Mouse (Mus musculus): ENCODE measurements at regions not wholly inside any gene's neighbourhood (a gene's known extent, or its start where the extent isn't known, plus 50 kb on each side); places are given as distances from the start of the nearest gene placed in this dataset.

DNA sequence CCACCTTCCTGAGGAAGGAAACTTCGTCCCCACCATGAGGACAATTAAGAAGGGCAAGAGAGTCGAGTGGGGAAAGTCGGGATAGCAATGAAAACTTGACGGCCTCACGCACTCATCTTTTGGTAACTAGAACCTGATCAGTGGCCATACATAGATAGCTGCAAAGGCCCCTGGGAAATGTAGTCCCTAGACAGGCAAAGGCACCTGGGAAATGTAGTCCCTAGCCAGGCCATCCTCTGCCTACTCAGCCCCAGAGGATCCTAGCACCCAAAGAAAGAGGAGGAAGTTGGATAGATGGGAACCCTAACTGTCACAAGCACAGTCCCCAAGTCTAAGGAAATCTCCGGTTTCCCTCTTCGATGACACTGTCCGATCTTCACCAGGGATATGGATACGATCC is 258.4 kb downstream of the Cryba4 start:
- H3K9ac ChIP-seq (ENCODE audit: low read depth, low read length, severe bottlenecking) = no peak overlapping the region
- H3K36me3 ChIP-seq (ENCODE audit: control insufficient read depth, insufficient read depth, low read length) = no peaks in the 10 kb centered on the region
- 74% methylated on average over 9 of the region's 9 CpGs for WGBS
- ATAC-seq (ENCODE audit: low FRiP score, low read depth) (no peak), DNase-seq (ENCODE audit: low spot score) (no peak)
- no peaks in the 10 kb centered on the region for H3K9me3 ChIP-seq (ENCODE audit: control insufficient read depth, low read length)
- no peak overlapping the region for H3K4me3 ChIP-seq (replicated peaks; ENCODE audit: low read length)
- no peak overlapping the region for H3K4me2 ChIP-seq (replicated peaks; ENCODE audit: low read depth, low read length, severe bottlenecking)
- no peaks in the 10 kb centered on the region for H3K4me1 ChIP-seq (ENCODE audit: control insufficient read depth, insufficient read depth, low read length)
- H3K27me3 ChIP-seq (ENCODE audit: control insufficient read depth, insufficient read depth, low read length) = no peaks in the 10 kb centered on the region; the same call in 1 of the 2 replicates
- no peak overlapping the region for H3K27ac ChIP-seq (replicated peaks; ENCODE audit: low read depth, low read length)
- TF ChIP-seq POLR2A (IDR thresholded peaks at IDR 0.05; ENCODE audit: borderline replicate concordance, extremely low read depth, insufficient read depth, insufficient read length) = no peak

DNA sequence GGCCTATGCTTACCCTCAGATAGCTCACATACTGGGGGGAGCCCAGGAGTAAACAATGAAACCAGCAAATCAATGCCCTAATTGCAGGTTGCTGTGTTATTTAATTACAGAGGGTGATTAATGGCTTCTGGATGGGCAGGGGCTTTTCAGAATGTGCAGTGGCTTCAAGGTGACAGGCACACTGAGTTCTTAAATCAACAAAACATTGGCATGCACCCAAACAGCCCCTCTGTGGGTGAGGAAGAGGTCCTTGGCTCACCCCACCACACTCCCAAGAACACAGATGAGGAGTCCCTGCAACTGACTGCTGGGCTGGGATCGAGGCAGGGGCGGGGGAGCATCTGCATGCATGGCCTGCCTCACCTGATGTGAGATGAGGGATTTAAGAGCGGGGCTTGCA is 255.5 kb downstream of the Cryba4 start:
- DNase-seq (ENCODE audit: low spot score) (no peak), ATAC-seq (ENCODE audit: low FRiP score, low read depth) (no peak)
- Histone ChIP-seq H3K36me3 (ENCODE audit: control insufficient read depth, insufficient read depth, low read length) (no peaks in the 10 kb centered on the region), H3K4me3 (replicated peaks; ENCODE audit: low read length) (no peak overlapping the region), H3K9me3 (ENCODE audit: control insufficient read depth, low read length) (no peaks in the 10 kb centered on the region), H3K4me1 (ENCODE audit: control insufficient read depth, insufficient read depth, low read length) (no peaks in the 10 kb centered on the region), H3K27ac (replicated peaks; ENCODE audit: low read depth, low read length) (no peak overlapping the region), H3K27me3 (ENCODE audit: control insufficient read depth, insufficient read depth, low read length) (peaks cover under 1% of the 10 kb centered on the region; the same call in 1 of the 2 replicates), H3K9ac (ENCODE audit: low read depth, low read length, severe bottlenecking) (no peak overlapping the region), H3K4me2 (replicated peaks; ENCODE audit: low read depth, low read length, severe bottlenecking) (no peak overlapping the region)
- no peak for TF ChIP-seq POLR2A (IDR thresholded peaks at IDR 0.05; ENCODE audit: borderline replicate concordance, extremely low read depth, insufficient read depth, insufficient read length)
- 54% methylated on average over 3 of the region's 3 CpGs for WGBS

DNA sequence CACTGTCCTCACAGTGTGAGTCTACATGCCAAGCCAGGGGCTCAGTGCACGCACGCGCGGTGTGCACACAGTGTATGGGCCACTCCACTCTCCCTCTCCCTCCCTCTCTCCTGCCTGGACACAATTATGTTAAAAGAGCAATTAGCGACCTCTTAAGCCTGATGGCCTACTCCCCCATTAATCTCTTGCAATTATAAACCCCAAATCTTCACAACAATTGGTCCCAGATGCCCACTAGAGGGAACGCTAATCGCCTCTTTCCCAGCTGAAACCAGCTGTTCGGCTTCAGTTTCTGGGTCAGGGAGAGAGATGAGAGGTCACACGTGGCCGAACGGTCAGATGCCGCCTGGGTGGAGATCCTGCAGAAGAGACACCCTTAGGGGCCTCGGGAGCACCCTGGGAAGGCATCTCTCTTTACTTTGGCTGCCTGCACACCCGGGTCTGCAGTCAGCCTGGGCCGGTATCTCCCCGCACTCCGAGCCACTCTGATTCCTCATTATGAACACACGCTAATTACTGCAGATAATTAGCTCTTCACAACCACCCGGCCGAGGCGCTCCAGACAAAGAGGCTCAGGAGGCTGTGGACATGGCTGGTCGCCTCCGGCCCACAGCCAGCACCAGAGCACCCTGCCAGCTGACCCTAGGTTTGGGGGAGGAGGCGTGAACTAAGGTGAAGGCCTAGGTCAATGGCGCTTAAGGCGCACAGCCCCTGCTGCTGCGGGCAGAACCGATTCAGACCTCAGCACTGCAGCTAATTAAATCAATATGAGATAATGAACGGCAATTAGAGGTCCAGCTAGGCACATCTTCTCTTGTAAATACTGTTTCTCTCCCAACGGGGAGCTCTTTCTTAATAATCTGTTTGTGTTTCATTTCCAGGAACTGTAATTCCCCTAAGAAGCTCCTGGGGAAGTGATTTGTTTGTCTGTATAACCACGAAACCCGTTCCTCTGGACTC is 250.3 kb downstream of the Cryba4 start:
- Histone ChIP-seq H3K9ac (ENCODE audit: low read depth, low read length, severe bottlenecking) (no peak overlapping the region), H3K36me3 (ENCODE audit: control insufficient read depth, insufficient read depth, low read length) (no peaks in the 10 kb centered on the region), H3K4me3 (replicated peaks; ENCODE audit: low read length) (no peak overlapping the region), H3K4me1 (ENCODE audit: control insufficient read depth, insufficient read depth, low read length) (no peaks in the 10 kb centered on the region), H3K27me3 (ENCODE audit: control insufficient read depth, insufficient read depth, low read length) (peaks cover 5% of the 10 kb centered on the region; the same call in 1 of the 2 replicates), H3K4me2 (replicated peaks; ENCODE audit: low read depth, low read length, severe bottlenecking) (no peak overlapping the region), H3K27ac (replicated peaks; ENCODE audit: low read depth, low read length) (no peak overlapping the region), H3K9me3 (ENCODE audit: control insufficient read depth, low read length) (no peaks in the 10 kb centered on the region)
- WGBS = 10% methylated on average over 32 of the region's 32 CpGs
- TF ChIP-seq POLR2A (IDR thresholded peaks at IDR 0.05; ENCODE audit: borderline replicate concordance, extremely low read depth, insufficient read depth, insufficient read length) = no peak
- no peak for ATAC-seq (ENCODE audit: low FRiP score, low read depth)
- no peak for DNase-seq (ENCODE audit: low spot score)

DNA sequence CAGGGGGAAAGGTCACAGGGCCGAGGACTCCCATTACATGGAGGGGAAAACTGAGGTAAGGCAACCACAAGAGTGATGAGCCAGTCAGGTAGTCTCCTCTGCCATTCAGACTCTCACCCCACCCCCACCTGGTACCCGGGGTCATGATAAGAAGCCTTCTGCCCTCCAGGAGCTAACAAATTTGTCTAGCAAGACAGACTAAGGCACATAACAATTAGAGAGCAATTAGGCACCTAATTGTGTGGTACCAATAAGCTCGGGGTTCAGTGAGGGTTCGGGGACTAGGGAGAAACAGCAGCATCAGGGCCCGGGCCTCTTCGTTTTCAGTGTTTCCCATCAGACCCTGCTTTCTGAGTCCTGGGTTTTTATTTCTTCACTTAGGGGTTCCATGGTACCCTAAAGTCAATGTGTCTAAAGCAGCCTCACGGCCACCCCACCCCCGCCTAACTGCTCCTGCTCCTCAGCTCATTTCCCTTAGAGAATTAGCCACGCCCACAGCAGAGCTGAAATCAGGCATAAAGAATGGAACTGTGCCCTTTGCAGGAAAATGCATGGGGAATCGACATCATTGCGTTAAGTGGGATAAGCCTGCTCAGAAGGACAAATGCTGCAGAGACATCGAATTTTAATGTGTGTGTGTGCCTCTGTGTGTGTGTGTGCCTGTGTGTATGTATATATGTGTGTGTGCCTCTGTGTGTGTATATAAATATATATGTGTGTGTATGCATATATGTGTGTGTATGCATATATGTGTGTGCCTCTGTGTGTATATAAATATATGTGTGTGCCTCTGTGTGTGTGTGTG is 249.3 kb downstream of the Cryba4 start:
- no peak overlapping the region for H3K4me2 ChIP-seq (replicated peaks; ENCODE audit: low read depth, low read length, severe bottlenecking)
- H3K4me1 ChIP-seq (ENCODE audit: control insufficient read depth, insufficient read depth, low read length) = no peaks in the 10 kb centered on the region
- no peak overlapping the region for H3K27ac ChIP-seq (replicated peaks; ENCODE audit: low read depth, low read length)
- H3K27me3 ChIP-seq (ENCODE audit: control insufficient read depth, insufficient read depth, low read length) = 0 out of 2 replicates have a peak, but pooled peaks cover 7% of the 10 kb centered on the region
- no peak overlapping the region for H3K4me3 ChIP-seq (replicated peaks; ENCODE audit: low read length)
- no peak overlapping the region for H3K9ac ChIP-seq (ENCODE audit: low read depth, low read length, severe bottlenecking)
- 42% methylated on average over 12 of the region's 12 CpGs for WGBS
- TF ChIP-seq POLR2A (IDR thresholded peaks at IDR 0.05; ENCODE audit: borderline replicate concordance, extremely low read depth, insufficient read depth, insufficient read length) = no peak
- no peaks in the 10 kb centered on the region for H3K36me3 ChIP-seq (ENCODE audit: control insufficient read depth, insufficient read depth, low read length)
- H3K9me3 ChIP-seq (ENCODE audit: control insufficient read depth, low read length) = no peaks in the 10 kb centered on the region
- DNase-seq (ENCODE audit: low spot score) = no peak
- no peak for ATAC-seq (ENCODE audit: low FRiP score, low read depth)

DNA sequence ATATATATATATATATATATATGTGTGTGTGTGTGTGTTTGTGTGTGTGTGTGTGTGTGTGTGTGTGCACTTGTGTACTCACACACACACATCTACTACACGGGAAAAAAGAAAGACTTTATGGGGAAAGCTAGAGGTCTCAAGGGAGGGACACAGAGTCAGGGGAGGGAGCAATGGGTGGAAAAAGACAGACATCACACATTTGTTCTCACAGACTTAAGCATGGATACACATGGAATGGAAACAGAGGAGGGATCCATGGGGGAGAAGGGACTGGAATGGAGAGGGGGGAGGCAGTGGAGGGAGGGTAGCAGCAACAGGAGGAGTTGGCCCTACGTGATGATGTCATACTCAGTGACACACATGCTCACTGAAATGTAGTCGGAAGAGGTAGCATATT is 248.3 kb downstream of the Cryba4 start:
- ATAC-seq (ENCODE audit: low FRiP score, low read depth) (no peak), DNase-seq (ENCODE audit: low spot score) (no peak)
- Histone ChIP-seq H3K27me3 (ENCODE audit: control insufficient read depth, insufficient read depth, low read length) (0 out of 2 replicates have a peak, but pooled peaks cover 9% of the 10 kb centered on the region), H3K9ac (ENCODE audit: low read depth, low read length, severe bottlenecking) (no peak overlapping the region), H3K36me3 (ENCODE audit: control insufficient read depth, insufficient read depth, low read length) (no peaks in the 10 kb centered on the region), H3K9me3 (ENCODE audit: control insufficient read depth, low read length) (no peaks in the 10 kb centered on the region), H3K4me3 (replicated peaks; ENCODE audit: low read length) (no peak overlapping the region), H3K4me2 (replicated peaks; ENCODE audit: low read depth, low read length, severe bottlenecking) (no peak overlapping the region), H3K4me1 (ENCODE audit: control insufficient read depth, insufficient read depth, low read length) (no peaks in the 10 kb centered on the region), H3K27ac (replicated peaks; ENCODE audit: low read depth, low read length) (no peak overlapping the region)
- 68% methylated on average over 3 of the region's 3 CpGs for WGBS
- TF ChIP-seq POLR2A (IDR thresholded peaks at IDR 0.05; ENCODE audit: borderline replicate concordance, extremely low read depth, insufficient read depth, insufficient read length) = no peak
